In genomic region chr15:51730805-51731412, GRCm38 (mm10) we compare ENCODE assay signal across 8 mouse cellular contexts.
DNase-seq lines count a peak whose midpoint lies in the region; ATAC-seq lines count a peak whose summit lies in the region.

No protein-coding gene starts in this region.

- peak; percentile 6 to 7 for DNase-seq in cerebellum, adult 18-20 months
- DNase-seq in R1 (ENCODE audit: low read depth, low spot score) = peak; percentile 9
- peak; percentile 44 for DNase-seq in gastrocnemius, postnatal 10 days
- peak; percentile 31 to 35 for DNase-seq in left cerebral cortex, postnatal 10 days (ENCODE audit: extremely low spot score in 1 of 2, low spot score in 2 of 2)
- DNase-seq in right cerebral cortex, postnatal 25 days = peak; percentile 8
- no peak for DNase-seq in kidney, postnatal 10 days

- intact Hi-C loops in left cerebral cortex, postnatal 10 days (cut with DNase I) = no loop called here

- no peak for ATAC-seq in cerebellum, adult (ENCODE audit: insufficient number of reproducible peaks, low FRiP score, low TSS enrichment)
- ATAC-seq in granulocyte monocyte progenitor cell, adult 5-6 weeks (replicated peaks; ENCODE audit: poor library complexity, severe bottlenecking) = no peak
